Mouse (Mus musculus) embryo, embryonic 10.5 days (tissue): ENCODE measurements at regions not wholly inside any gene's neighbourhood (a gene's known extent, or its start where the extent isn't known, plus 50 kb on each side); places are given as distances from the start of the nearest gene placed in this dataset.
"Not testable (repeated sequence)": the region's sequence is repeated elsewhere in the genome, so short reads cannot be mapped to it uniquely, and the experiment has no call there.

Experiments
- DNase-seq: peaks from one replicate; pipeline ENCODE4 v3.0.0-alpha.2; 2015; ENCODE audit warnings: low spot score

DNA sequence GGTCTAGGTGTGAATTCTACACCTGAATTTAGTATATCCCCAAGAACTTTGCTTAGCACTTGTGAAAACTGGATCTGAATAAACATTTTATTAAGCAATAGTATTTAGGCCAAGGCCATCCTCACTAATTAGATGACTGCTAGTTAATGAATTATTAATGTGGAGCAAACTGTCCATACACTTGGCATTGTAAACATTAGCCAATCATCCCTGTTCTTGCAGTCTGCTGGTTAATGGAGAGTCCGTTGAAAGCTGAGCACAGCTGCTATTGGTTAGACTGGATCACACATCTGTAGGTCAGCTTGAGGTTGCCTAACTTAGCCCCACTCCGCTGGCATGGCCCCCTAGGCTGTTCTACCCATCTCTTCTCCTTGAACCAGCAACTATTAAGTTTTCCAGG is 826.2 kb upstream of the 4930452B06Rik start:
- no peak for DNase-seq

DNA sequence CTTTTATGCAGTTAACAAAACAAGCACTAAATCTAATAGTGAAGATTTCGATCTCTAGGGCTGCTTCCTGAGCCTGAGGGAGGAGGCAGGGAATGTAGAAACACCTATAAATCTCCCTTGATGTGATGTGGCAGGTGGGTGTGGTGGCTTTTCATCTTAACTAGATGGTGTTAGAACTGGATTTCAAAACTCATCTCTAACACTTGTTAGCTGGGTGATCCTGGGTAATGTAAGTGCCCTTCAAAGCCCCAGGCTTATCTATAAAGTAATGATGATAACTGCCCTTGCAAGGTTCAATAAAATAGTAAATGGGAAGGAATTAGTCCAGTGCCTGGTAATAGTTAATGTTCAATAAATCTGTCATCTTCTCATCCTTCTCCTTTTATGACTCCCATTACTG is 822.5 kb upstream of the 4930452B06Rik start:
- DNase-seq, result peak; percentile 23

DNA sequence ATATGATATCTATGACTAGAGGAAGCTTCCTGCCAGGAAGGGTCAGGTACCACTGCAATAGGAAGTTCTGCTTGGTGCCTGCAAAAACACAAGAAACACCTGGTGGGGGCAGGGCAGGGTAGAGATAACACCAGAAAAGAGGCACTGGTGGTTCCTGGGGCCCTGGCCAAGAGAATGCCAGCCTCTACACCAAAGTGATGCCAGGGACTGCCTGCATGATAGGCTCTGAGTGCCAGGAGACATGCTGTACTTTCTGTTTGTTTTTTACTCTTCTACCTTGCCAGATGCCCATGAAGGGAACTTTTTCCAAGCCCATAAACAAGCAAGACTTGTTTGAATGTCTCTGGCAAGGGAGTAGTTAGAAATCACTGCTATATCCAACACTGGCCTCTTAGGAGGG is 812.9 kb upstream of the 4930452B06Rik start:
- no peak for DNase-seq

DNA sequence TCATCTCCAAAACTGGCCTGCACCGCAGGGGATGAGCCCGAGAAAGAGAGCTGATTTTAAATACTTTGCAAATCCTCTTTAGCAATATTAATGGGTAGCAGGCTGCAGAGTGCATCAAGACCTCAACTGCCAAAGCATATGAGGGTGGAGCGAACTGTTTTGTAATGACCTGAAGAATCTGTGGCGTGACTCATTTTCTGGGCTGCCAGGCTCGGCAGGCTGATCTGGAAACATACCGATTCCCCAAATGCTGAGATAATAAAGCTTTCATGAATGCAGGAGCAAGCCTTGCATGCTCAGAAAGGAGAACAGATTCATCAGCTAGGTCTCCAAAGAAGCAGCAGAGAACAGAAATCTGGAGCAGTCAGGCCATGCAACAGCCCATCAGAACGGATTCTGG is 809.1 kb upstream of the 4930452B06Rik start:
- DNase-seq, result no peak

DNA sequence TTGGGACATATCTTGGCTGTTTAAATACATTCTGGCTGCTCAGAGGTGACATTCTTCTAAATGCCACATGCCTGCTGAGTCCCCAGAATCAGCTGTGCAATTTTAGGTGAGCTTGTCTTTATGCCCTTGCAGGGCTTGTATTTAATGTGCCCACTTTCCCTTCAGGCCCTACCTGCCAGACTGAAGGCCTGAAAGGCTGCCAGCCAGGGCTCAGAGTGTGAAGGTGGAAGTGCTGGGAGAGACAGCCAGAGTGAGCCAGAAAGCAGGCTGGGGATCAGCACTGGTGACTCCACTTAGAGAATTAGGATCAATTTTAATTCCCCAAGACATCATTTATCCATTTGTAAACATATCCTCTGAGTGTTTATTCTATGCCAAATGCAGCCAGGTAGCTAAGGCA is 803.6 kb upstream of the 4930452B06Rik start:
- DNase-seq, result no peak

DNA sequence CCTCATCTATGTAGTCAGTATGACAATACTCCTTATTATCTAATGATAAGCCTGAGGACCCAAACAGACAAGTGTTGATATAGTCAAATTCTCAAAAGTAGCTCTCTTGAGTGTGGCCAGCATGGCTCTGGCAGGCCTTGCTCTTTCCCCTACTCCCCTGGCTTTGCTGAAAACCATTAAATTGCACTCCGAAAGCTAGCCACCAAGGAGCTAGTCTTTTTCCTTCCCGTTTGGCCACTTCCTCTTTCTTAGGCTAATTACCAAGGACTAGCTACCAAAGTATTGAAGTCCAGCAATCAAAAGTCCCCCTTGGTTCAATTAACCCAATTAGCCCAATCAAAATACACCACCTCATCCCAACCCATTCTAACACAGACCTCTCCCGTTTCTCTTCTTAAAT is 802.6 kb upstream of the 4930452B06Rik start:
- no peak for DNase-seq

DNA sequence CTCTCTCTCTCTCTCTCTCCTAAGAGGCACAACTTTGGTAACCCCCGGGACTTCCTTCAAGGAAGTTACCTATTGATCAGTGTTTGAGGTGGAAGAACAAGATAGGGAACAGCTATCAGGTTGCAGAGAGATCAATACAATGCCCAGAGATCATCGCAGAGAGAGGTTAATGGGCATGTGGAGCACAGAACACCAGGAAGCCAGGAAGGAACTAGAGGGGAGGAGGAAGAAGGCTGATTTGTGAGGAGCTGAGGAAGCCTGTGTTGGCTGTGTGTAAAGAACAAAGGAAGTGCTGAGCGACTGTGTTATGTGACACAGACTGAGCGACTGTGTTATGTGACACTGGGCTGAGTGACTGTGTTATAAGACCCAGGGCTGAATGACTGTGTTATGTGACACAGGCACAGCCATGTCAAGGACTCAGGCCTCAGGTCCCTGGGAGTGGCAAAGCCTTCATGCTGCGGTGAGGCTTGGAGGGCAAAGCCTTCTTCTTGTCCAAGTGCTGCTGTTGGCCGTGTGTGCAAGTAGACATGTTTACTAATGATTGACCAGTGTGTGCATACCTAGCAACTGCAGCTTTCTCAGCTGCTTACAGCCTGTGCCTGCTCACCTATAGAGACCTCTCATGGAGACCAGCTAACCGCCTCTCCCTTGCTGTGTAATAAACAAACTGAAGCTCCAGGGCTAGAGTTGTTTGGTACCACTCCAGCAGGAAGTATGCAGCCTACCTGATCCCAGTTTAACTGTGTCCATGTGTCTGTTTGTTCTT is 801.8 kb upstream of the 4930452B06Rik start:
- DNase-seq, result peak; percentile 24

DNA sequence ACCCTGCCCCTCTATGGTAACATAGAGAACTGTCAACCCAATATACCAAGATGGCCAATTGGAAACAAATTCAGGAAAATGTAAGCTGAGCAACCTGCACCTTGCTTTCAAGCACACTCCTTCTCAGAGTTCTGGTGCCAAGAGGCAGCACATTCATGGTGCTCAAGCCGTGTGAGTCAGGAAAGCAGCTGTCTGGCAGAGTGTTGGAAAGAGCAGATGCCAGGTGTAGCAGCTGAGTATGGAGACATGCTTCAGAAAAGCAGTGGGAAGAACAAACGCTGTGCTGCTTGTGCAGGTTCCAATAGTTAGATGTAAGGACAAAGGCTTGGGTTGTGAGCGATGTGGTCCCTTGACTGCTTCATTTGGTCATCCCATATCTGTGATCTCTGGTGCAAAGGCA is 794.0 kb upstream of the 4930452B06Rik start:
- no peak for DNase-seq

DNA sequence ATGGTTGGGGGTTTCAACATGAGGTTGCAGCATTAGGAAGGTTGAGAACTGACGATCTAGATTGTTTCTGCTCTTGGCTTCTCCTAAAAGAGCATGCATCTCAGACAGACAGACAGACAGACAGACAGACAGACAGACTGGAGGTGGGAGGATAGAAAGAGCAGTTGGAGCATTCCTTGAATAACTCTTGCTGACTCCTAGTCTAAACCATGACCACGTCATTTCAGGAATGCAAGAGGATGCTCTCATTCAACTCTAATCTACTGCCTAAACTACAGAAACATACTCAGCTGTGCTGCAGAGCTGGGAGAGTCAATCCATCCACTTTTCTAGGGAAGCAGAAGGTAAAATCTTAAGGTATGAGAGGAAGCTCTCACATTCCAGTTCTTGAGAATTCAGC is 792.8 kb upstream of the 4930452B06Rik start:
- no peak for DNase-seq

DNA sequence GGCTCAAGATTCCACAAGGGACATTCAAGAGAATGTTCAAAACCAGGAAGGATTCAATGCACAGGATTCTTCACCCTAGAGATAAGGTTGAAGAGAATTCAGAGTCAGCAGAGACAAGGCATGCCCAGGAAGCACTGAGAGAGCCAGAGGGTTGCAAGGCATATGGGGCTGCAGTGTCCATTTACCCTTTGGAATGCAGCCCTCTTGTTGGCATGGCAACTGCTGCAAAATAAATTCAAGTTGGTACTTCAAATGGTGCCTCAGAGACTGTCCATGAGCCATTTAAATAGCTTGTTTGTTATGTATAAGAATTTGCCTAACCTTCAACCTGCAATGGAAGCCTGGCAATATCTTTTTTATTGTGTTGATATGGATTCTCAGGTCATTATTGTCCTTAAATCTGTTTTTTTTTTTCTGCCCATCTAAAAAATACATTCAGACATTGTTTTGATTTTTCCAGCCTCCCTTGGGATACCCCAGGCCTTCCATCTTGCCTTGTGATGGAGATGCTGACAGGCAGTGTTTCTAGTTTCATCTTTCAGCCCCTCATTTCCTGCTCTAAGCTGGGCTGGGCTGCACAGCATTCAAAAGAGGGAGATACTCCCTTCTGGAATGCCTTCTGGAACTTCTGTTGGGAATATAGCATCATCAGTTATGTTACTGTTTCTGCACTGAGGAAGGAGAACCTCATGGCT is 791.9 kb upstream of the 4930452B06Rik start:
- peak; percentile 58 for DNase-seq

DNA sequence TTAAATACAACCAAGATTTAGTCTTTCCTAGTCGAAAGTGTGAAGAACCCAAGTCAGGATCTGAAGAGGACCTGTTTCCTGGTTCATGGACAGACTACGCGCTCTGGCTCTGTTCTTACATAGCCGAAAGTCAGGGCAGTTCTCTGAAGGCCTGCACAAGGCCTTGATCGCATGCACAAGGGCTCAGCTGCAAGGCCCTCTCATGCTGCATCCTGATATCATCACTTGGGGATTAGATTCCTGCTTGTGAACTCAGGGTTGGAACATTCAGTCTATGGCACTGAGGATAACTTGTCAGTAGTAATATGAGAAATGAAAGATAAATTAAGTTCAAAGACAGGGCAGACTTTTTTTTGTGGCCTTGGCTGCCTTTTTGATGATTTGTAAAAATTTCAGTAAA is 789.9 kb upstream of the 4930452B06Rik start:
- DNase-seq, result no peak

DNA sequence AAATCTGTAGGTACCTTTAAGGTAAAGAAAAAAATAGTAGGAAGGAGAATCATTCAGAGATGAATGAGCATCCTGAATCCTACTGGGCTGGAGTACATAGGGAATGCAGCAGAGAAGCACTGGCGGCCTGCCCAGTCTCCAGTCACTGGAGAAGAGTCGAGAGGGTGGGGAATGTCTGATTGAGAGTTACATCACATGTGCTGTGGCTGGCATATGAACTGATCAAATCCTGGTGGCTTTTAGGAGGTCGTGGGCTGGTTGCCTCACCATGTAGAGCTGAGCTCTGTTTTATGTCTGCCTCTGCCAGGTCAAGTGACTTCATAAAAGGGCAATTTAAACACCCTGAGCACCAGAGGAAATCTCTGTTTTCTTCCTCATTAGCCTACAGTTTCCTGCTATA is 783.9 kb upstream of the 4930452B06Rik start:
- DNase-seq, result peak; percentile 34

DNA sequence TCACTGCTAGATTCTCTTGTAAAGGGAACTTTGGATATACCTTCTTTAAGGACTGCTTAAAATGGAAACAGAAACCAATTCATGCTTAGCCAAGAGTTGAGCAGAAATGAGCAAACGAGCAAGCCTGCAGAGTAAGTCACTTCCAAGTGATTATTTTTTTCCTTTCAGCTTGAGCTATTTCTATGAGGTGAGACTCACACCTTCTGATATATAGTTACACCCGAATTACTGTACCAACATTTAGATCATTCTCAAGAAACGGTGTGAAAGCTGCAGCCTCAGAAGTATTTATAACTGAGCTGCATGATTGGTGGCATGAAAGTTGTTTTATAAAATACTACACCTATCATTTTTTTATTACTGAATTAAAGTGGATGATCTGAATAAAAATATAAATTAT is 771.9 kb upstream of the 4930452B06Rik start:
- no peak for DNase-seq

DNA sequence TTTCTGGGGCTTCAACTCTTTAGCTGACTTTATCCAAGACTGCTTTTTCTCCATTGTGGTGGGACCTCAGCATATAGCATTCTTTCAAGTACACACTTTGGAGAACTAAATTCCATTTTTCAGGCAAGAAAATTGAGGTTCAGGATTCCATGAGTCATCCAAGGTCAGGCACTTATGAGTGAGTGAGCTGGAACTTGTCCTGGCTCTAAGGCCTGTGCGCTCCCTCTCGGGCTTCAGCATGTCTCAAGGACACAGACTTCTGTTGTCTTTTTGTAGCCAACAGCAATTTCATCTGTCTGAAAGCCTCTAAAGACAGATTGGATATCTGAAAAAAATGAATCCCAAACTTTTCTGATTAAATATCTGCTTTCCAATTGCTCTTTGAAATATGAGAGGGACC is 769.1 kb upstream of the 4930452B06Rik start:
- no peak for DNase-seq

DNA sequence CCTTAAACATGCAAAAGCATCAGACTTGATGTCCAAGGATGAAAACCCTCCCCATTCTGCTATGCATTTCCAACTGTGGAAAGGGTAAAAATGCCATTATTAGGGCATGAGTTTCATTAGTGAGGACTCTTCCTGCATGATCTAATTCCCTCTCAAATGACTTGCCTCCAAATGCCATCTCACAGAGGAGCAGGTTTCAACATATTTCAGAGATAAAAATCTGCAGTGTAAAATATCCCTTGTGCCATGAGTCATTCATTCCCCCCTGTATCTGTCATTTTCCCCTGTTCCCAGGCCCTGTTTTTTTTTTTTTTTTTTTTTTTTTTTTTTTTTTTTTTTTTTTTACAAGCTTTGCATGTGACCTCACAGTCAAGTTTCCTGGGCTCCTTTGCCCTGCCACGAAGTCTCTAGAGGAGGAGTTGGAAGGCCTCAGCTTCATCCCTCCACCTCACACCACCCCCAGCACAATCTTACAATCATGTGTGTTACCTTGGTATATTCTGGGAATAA is 767.1 kb upstream of the 4930452B06Rik start:
- no peak for DNase-seq

DNA sequence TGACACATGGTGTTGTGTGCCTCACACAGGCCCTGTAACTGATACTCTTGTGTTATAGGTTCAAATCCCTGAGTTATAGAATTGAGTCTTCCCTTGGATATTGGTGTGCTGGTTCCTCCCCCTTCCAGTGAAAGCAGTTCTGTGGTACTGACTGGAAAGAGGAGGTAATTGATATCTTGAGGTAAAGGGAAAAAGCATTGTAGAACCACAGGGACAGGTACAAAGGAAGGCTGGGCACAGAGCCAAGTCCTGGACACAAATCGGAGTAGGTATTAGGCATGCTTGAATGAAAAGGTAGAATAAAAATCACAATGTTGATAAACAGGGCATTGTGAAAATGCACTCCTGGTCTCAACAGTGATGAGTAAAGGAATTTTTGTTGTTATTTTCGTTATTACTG is 765.8 kb upstream of the 4930452B06Rik start:
- no peak for DNase-seq

DNA sequence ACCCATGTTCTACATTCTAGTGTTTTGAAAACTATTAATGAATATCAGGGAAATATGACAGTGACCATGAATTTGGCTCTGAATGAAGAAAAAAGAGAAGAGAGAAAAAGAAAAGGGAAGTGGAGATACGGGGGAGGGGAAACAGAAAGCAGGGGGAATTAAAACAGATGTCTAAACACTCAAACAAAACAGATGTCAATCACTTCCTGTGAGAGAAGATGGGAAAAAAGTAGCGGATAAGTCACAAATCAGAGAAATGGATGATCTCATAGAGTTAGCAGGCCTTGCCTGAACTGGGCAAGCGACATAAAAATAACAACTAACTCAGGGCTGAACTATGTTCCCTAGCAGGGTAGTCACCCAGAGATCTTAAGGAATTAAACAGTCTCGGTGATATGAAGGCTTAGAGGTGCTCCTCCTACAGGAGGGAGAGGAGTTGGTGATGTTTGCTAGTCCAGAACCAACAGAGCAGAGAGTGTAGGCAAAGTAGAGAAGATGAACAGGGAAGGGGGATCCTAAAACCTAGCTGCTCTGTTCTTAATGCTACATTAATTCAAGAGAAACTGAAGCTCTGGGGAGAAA is 745.9 kb upstream of the 4930452B06Rik start:
- no peak for DNase-seq

DNA sequence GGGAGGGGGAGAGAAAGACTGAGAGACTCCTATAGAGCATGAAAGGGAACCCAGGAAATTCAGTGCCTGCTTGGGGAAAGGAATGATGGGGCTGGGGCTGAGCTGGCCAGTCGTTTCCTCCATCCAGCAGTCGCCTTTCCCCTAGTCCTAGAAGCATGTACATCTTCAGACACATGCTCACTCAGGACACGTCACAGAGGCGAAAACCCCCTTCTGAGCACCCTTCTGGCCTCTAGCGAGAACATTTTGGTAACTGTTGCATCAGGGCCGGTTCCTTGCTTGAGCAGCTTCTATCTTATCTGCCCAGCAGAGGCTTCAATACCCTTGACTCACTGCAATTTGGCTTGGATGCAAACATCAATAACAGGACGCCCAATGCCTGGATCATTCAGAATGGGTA is 737.6 kb upstream of the 4930452B06Rik start:
- no peak for DNase-seq

DNA sequence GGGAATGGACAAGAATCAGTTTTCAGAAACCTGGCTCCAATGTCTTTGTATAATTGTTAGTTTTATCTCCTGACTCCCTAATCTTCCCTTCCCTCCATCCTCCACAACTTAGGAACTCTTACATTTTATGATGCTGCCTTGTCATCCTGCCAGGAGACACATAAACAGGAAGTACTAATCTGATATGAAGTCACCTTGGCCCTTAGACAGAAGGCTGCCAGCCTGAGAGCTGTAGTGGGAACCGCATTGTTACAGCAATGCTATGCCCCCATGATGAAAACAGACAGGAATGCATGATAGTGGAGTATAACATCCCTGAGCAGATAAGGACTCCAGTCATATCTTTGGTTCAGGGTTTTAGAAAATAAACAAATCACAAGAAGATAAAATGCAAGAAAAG is 734.8 kb upstream of the 4930452B06Rik start:
- no peak for DNase-seq

DNA sequence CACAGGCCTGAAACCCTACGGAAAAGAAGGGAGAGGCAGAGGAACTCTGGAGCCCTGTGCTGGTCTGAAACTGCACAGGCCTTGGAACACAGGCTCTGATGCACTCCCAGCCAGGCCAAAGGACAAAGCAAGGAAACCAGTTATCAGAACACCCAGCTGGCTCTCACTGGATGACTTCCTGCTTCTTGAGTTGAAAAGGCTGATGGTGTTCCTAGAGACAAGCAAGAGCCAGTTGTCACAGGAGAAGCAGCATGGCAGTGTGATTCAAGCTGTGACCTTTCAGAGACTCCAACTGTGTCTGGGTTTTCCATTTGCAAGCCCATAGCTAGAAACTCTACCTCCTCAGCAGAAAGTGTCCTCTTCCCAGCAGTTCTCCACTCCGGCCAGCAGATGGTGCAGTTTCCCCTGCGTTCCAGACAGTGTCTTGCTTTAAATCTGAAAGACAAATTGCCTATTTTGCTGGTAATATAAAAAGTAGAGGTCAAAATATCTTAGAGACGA is 727.3 kb upstream of the 4930452B06Rik start:
- DNase-seq, result peak; percentile 87

DNA sequence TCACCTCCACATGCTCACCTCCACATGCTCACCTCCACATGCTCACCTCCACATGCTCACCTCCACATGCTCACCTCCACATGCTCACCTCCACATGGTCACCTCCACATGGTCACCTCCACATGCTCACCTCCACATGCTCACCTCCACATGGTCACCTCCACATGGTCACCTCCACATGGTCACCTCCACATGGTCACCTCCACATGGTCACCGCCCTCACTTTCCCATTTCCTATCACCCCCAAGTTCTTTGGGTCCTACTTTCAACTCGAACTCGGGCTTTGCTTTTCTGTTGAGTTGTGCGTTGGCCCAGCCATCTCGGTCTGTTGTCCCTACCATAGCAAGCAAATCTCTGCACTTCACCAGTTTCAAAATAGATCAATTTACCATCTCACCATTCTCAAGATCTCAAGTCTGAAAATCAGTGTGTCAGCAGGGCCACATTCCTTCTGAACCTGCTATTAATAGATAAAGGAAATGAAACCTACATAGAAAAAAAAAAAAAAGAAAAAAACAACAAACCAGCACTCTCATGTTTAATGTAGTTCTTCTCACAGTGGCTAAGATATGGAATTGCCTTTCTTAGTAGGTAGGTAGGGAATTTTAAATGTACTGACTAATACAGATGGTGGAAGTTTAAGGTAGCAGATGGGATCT is 724.0 kb upstream of the 4930452B06Rik start:
- DNase-seq, result not testable (repeated sequence)

DNA sequence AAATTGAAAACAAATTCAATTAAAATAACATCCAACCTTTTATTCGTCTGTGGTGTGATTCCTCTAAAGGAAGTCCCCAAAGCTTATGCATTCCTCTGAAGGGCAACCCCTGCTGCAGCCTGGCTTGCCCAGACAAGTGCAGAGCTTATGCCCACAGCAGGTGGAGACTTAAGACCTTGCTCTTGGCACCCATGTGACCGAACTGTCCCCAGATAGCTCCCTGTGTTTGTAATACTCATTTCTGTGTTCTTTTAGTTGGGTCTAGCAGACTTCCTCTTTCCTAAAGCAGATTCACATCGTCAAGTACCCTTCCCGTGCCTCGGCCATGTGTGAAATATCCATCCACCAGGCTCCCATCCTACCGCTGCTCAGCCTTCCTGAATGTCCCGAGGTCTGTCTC is 723.1 kb upstream of the 4930452B06Rik start:
- no peak for DNase-seq
